Comparison of ENCODE assay signal across 10 mouse cellular contexts in genomic region chr1:125729731-125730536, GRCm38 (mm10). TPM values are rescaled to one million over a fixed set of nuclear protein-coding genes. Genes with fewer than 3 reads are reported as not detected.
DNase-seq lines count a peak whose midpoint lies in the region; ATAC-seq and TF ChIP-seq lines count a peak whose summit lies in the region.
"Had no signal": no experiment of that assay in that cellular context is flagged by ENCODE, and none has a peak within 500 bp of the region (broad histone marks: within the 10 kb centered on the region; RNA-seq: fewer than 3 reads in every experiment).

No protein-coding gene starts in this region.

- no peak overlapping the region for H3K9ac ChIP-seq in liver, embryonic 14.5 days (replicated peaks)
- H3K9ac ChIP-seq in liver, embryonic 11.5 days (ENCODE audit: low read depth, low read length): no peak overlapping the region
- no peak overlapping the region for H3K9ac ChIP-seq in hindbrain, postnatal 0 days (replicated peaks; ENCODE audit: low read length)
- H3K9ac ChIP-seq: heart, embryonic 12.5 days had no signal

- no peak overlapping the region for H3K4me3 ChIP-seq in liver, embryonic 14.5 days (ENCODE audit: insufficient read depth in 1 of 2, low read depth in 2 of 2, low read length in 2 of 2)
- no peak overlapping the region for H3K4me3 ChIP-seq in liver, embryonic 11.5 days (ENCODE audit: low read depth, low read length)
- no peak overlapping the region for H3K4me3 ChIP-seq in cortical plate, adult 2 months (ENCODE audit: insufficient read depth, low read length)
- no peak overlapping the region for H3K4me3 ChIP-seq in hindbrain, postnatal 0 days (ENCODE audit: low read length)
- H3K4me3 ChIP-seq in olfactory bulb, adult 2 months (ENCODE audit: insufficient read depth, low read depth, low read length): no peak overlapping the region
- H3K4me3 ChIP-seq in kidney, adult 2 months (ENCODE audit: insufficient read depth, low read depth, low read length): no peak overlapping the region
- H3K4me3 ChIP-seq: heart, embryonic 12.5 days had no signal

- H3K27me3 ChIP-seq in liver, embryonic 14.5 days (ENCODE audit: control insufficient read depth, insufficient read depth, low read length): no peaks in the 10 kb centered on the region
- H3K27me3 ChIP-seq in liver, embryonic 11.5 days (replicated peaks; ENCODE audit: control insufficient read depth, insufficient read depth, low read length): no peaks in the 10 kb centered on the region
- no peaks in the 10 kb centered on the region for H3K27me3 ChIP-seq in hindbrain, postnatal 0 days (ENCODE audit: insufficient read depth, low read length)
- no peaks in the 10 kb centered on the region for H3K27me3 ChIP-seq in kidney, adult 2 months (replicated peaks; ENCODE audit: control insufficient read depth, insufficient read depth, low read length)
- H3K27me3 ChIP-seq: heart, embryonic 12.5 days; Patski had no signal

- DNase-seq in liver, embryonic 14.5 days (ENCODE audit: low read depth in 3 of 3, low spot score in 3 of 3): no peak
- DNase-seq in liver, embryonic 11.5 days (ENCODE audit: low spot score): no peak
- DNase-seq in hindbrain, postnatal 0 days (ENCODE audit: low spot score): no peak
- DNase-seq in gastrocnemius, adult 8-10 months (ENCODE audit: low spot score in 2 of 2): no peak
- no peak for DNase-seq in kidney, adult 2 months
- no peak for DNase-seq in adrenal gland, postnatal 10 days

- WGBS in liver, embryonic 14.5 days (ENCODE audit: insufficient replicate concordance): 56% methylated on average over 13 of the region's 13 CpGs
- WGBS in liver, embryonic 11.5 days: 57% methylated on average over 13 of the region's 13 CpGs
- whole genome bisulfite sequencing in hindbrain, postnatal 0 days: 46% methylated on average over 13 of the region's 13 CpGs
- WGBS in olfactory bulb, adult 2 months: 24% methylated on average over 13 of the region's 13 CpGs
- WGBS in kidney, adult 2 months: 67% methylated on average over 13 of the region's 13 CpGs

- no peak for TF ChIP-seq POLR2A in cortical plate, adult 2 months (IDR thresholded peaks at IDR 0.05; ENCODE audit: extremely low read depth, insufficient read depth, low read length)
- no peak for TF ChIP-seq POLR2A in olfactory bulb, adult 2 months (IDR thresholded peaks at IDR 0.05; ENCODE audit: insufficient read depth, low read depth, low read length)
- no peak for TF ChIP-seq POLR2A in kidney, adult 2 months (IDR thresholded peaks at IDR 0.05; ENCODE audit: low read depth, low read length)

- no peak overlapping the region for H3K27ac ChIP-seq in liver, embryonic 14.5 days
- H3K27ac ChIP-seq in liver, embryonic 11.5 days (ENCODE audit: low read depth, low read length): no peak overlapping the region
- H3K27ac ChIP-seq in cortical plate, adult 2 months (ENCODE audit: insufficient read depth, low read length): no peak overlapping the region
- no peak overlapping the region for H3K27ac ChIP-seq in hindbrain, postnatal 0 days
- H3K27ac ChIP-seq in olfactory bulb, adult 2 months (ENCODE audit: insufficient read depth, low read depth, low read length): 0 out of 2 replicates have a peak overlapping the region, but pooled peaks have one; percentile 4
- H3K27ac ChIP-seq in kidney, adult 2 months (ENCODE audit: insufficient read depth, low read depth, low read length): no peak overlapping the region

- H3K4me2 ChIP-seq in liver, embryonic 14.5 days (ENCODE audit: low read depth): no peak overlapping the region
- no peak overlapping the region for H3K4me2 ChIP-seq in liver, embryonic 11.5 days
- H3K4me2 ChIP-seq in hindbrain, postnatal 0 days (ENCODE audit: low read depth, low read length): no peak overlapping the region
- H3K4me2 ChIP-seq: heart, embryonic 12.5 days had no signal

- no peak for TF ChIP-seq EP300 in liver, embryonic 14.5 days (IDR thresholded peaks at IDR 0.05; ENCODE audit: low read depth)

- no peaks in the 10 kb centered on the region for H3K36me3 ChIP-seq in liver, embryonic 14.5 days (replicated peaks; ENCODE audit: control insufficient read depth, insufficient read depth, low read depth)
- H3K36me3 ChIP-seq in liver, embryonic 11.5 days (ENCODE audit: control insufficient read depth, insufficient read depth, low read length): no peaks in the 10 kb centered on the region
- no peaks in the 10 kb centered on the region for H3K36me3 ChIP-seq in hindbrain, postnatal 0 days (ENCODE audit: insufficient read depth, low read length)
- no peaks in the 10 kb centered on the region for H3K36me3 ChIP-seq in kidney, adult 2 months (ENCODE audit: control insufficient read depth, insufficient read depth, low read length)
- H3K36me3 ChIP-seq: heart, embryonic 12.5 days had no signal

- no peaks in the 10 kb centered on the region for H3K9me3 ChIP-seq in liver, embryonic 14.5 days (ENCODE audit: control insufficient read depth, low read length)
- H3K9me3 ChIP-seq in liver, embryonic 11.5 days (ENCODE audit: control insufficient read depth, low read length): no peaks in the 10 kb centered on the region
- no peaks in the 10 kb centered on the region for H3K9me3 ChIP-seq in hindbrain, postnatal 0 days (ENCODE audit: low read length)
- H3K9me3 ChIP-seq: heart, embryonic 12.5 days had no signal

- no peaks in the 10 kb centered on the region for H3K4me1 ChIP-seq in liver, embryonic 14.5 days (replicated peaks; ENCODE audit: control insufficient read depth in 2 of 2, insufficient read depth in 2 of 2, low read length in 1 of 2)
- H3K4me1 ChIP-seq in liver, embryonic 11.5 days (replicated peaks; ENCODE audit: control insufficient read depth, insufficient read depth, low read length): no peaks in the 10 kb centered on the region
- H3K4me1 ChIP-seq in cortical plate, adult 2 months (ENCODE audit: control insufficient read depth, insufficient read depth, low read length): no peaks in the 10 kb centered on the region
- H3K4me1 ChIP-seq in hindbrain, postnatal 0 days (ENCODE audit: insufficient read depth, low read length): no peaks in the 10 kb centered on the region
- H3K4me1 ChIP-seq in olfactory bulb, adult 2 months (ENCODE audit: control insufficient read depth, insufficient read depth, low read length): peaks cover 11% of the 10 kb centered on the region
- no peaks in the 10 kb centered on the region for H3K4me1 ChIP-seq in kidney, adult 2 months (ENCODE audit: control insufficient read depth, insufficient read depth, low read length)
- H3K4me1 ChIP-seq: heart, embryonic 12.5 days had no signal

- 0 out of 2 replicates have a peak, but pooled peaks have one; percentile 8 for TF ChIP-seq CTCF in liver, embryonic 14.5 days (IDR thresholded peaks at IDR 0.05; ENCODE audit: low read depth)
- TF ChIP-seq CTCF in cortical plate, adult 2 months (IDR thresholded peaks at IDR 0.05; ENCODE audit: extremely low read depth, insufficient read depth, low read length): peak; percentile 21; the same call in 1 of the 2 replicates
- TF ChIP-seq CTCF in hindbrain, postnatal 0 days (IDR thresholded peaks at IDR 0.05; ENCODE audit: low read depth): peak; percentile 50
- TF ChIP-seq CTCF in olfactory bulb, adult 2 months (IDR thresholded peaks at IDR 0.05; ENCODE audit: insufficient read depth, low read depth, low read length): peak; percentile 45; the same call in 1 of the 2 replicates
- no peak for TF ChIP-seq CTCF in kidney, adult 2 months (conservative IDR thresholded peaks at IDR 0.05; ENCODE audit: insufficient read depth, insufficient read length, low read depth, low read length)

- no peak for ATAC-seq in liver, embryonic 14.5 days (ENCODE audit: insufficient read depth)
- no peak for ATAC-seq in liver, embryonic 11.5 days (replicated peaks; ENCODE audit: low FRiP score)
- ATAC-seq in hindbrain, postnatal 0 days: no peak
- ATAC-seq: Patski had no signal

RNA-seq across cellular contexts. Expression of gene Gpr39, which starts 53.1 kb away (rescaled TPM):
- 2.2 and 2.4 TPM in 2 replicates for polyA plus RNA-seq in liver, embryonic 14.5 days (2012; rRNA removed)
- 2.8 and 3.0 TPM in 2 replicates for polyA plus RNA-seq in liver, embryonic 14.5 days (2014; fragmentation: Nextera tagmentation; extraction: Ambion mirVana)
- polyA plus RNA-seq in liver, embryonic 11.5 days (2014; fragmentation: Nextera tagmentation; extraction: Ambion mirVana): 3.7 and 4.9 TPM in 2 replicates
- 0.04 and 0.10 TPM in 2 replicates for polyA plus RNA-seq in cortical plate, adult 2 months (2012; rRNA removed)
- 0.21 TPM in 1 of 2 replicates, not detected in the other for total RNA-seq in hindbrain, postnatal 0 days (2014; rRNA removed)
- 0.08 and 0.24 TPM in 2 replicates for polyA plus RNA-seq in hindbrain, postnatal 0 days (2015; fragmentation: Nextera tagmentation; extraction: Ambion mirVana)
- polyA plus RNA-seq in olfactory bulb, adult 2 months (2012; ENCODE audit: insufficient read depth, insufficient read length, low replicate concordance, missing spikeins): not detected in 2 replicates
- not detected for total RNA-seq in gastrocnemius, adult 8-10 months (2022)
- 3.2 and 4.0 TPM in 2 replicates for polyA plus RNA-seq in kidney, adult 2 months (2012; rRNA removed)
- under 1 TPM; 0.64 to 0.93 TPM for total RNA-seq in adrenal gland, postnatal 10 days (2021)
